Mouse (Mus musculus): ENCODE measurements around the gene Med18. TPM values are rescaled to one million over a fixed set of nuclear protein-coding genes. Genes with fewer than 3 reads are reported as not detected.

Gene Med18
- total and polyA plus RNA-seq, 3 experiments, result 8.1 to 20.9 (median 20.5) TPM

- H3K4me1 ChIP-seq (ENCODE audit: insufficient read depth, low read depth, low read length), result peaks cover 53% of the 10 kb centered on the region
- no peak for ATAC-seq (ENCODE audit: extremely low read depth, insufficient number of reproducible peaks, low FRiP score, poor library complexity, severe bottlenecking)
- no peaks in the 10 kb centered on the region for H3K9me3 ChIP-seq (replicated peaks)
- TF ChIP-seq TAL1 (conservative IDR thresholded peaks at IDR 0.05; ENCODE audit: low read depth, low read length), result no peak
- TF ChIP-seq POLR2AphosphoS5 (IDR thresholded peaks at IDR 0.05; ENCODE audit: insufficient replicate concordance, low read depth, low read length), result no peak
- no peak for TF ChIP-seq GATA2 (IDR thresholded peaks at IDR 0.05; ENCODE audit: borderline replicate concordance, low read depth, low read length)
- no peak for TF ChIP-seq GATA1 (IDR thresholded peaks at IDR 0.05; ENCODE audit: borderline replicate concordance, low read length)
- no peak for TF ChIP-seq CTCF (IDR thresholded peaks at IDR 0.05; ENCODE audit: low read depth, low read length)
- DNase-seq (ENCODE audit: low spot score), result no peak
- peaks cover 55% of the 10 kb centered on the region for H3K36me3 ChIP-seq (replicated peaks)
- no peaks in the 10 kb centered on the region for H3K27me3 ChIP-seq (ENCODE audit: insufficient read depth, low read length)
- H3K4me3 ChIP-seq (ENCODE audit: low read depth, low read length), result no peak overlapping the region; the same call in 1 of the 2 replicates
Measured at GRCm38 (mm10) chr4:132409587-132410229, 54.0 kb downstream of the Med18 start.

Other genes with a start within 250 kb of the Med18 start
- 16.8 and 25.4 TPM in 2 replicates for gene Gmeb1, start 202.3 kb downstream of the Med18 start, total RNA-seq (2014; fragmentation: Nextera tagmentation)
- 16.1 and 16.5 TPM in 2 replicates for gene Gmeb1, start 202.3 kb downstream of the Med18 start, total RNA-seq (2017)
- gene Gmeb1, start 202.3 kb downstream of the Med18 start, polyA plus RNA-seq (2012), result 13.5 and 19.2 TPM in 2 replicates
- 52.8 and 64.5 TPM in 2 replicates for gene Taf12, start 189.5 kb downstream of the Med18 start, total RNA-seq (2014; fragmentation: Nextera tagmentation)
- gene Taf12, start 189.5 kb downstream of the Med18 start, total RNA-seq (2017), result 48.7 and 63.3 TPM in 2 replicates
- 15.9 and 16.8 TPM in 2 replicates for gene Taf12, start 189.5 kb downstream of the Med18 start, polyA plus RNA-seq (2012)
- 1.4 TPM in 1 of 2 replicates, not detected in the other for gene Rab42, start 160.5 kb downstream of the Med18 start, total RNA-seq (2014; fragmentation: Nextera tagmentation)
- gene Rab42, start 160.5 kb downstream of the Med18 start, total RNA-seq (2017), result 0.52 TPM in 1 of 2 replicates, not detected in the other
- gene Rab42, start 160.5 kb downstream of the Med18 start, polyA plus RNA-seq (2012), result 0.95 and 1.0 TPM in 2 replicates
- gene Trnau1ap, start 134.4 kb downstream of the Med18 start, total RNA-seq (2014; fragmentation: Nextera tagmentation), result 21.6 and 22.8 TPM in 2 replicates
- 40.2 and 49.0 TPM in 2 replicates for gene Trnau1ap, start 134.4 kb downstream of the Med18 start, total RNA-seq (2017)
- 29.1 and 37.6 TPM in 2 replicates for gene Trnau1ap, start 134.4 kb downstream of the Med18 start, polyA plus RNA-seq (2012)
- 24.2 and 26.8 TPM in 2 replicates for gene Rcc1, start 110.3 kb downstream of the Med18 start, total RNA-seq (2014; fragmentation: Nextera tagmentation)
- 38.6 and 39.2 TPM in 2 replicates for gene Rcc1, start 110.3 kb downstream of the Med18 start, total RNA-seq (2017)
- gene Rcc1, start 110.3 kb downstream of the Med18 start, polyA plus RNA-seq (2012), result 70.0 and 86.0 TPM in 2 replicates
- 72.5 and 86.2 TPM in 2 replicates for gene Phactr4, start 41.4 kb downstream of the Med18 start, total RNA-seq (2014; fragmentation: Nextera tagmentation)
- 5.5 and 7.7 TPM in 2 replicates for gene Phactr4, start 41.4 kb downstream of the Med18 start, total RNA-seq (2017)
- 15.0 and 15.2 TPM in 2 replicates for gene Phactr4, start 41.4 kb downstream of the Med18 start, polyA plus RNA-seq (2012)
- gene Sesn2, start 46.6 kb upstream of the Med18 start, total RNA-seq (2014; fragmentation: Nextera tagmentation), result 51.6 and 51.8 TPM in 2 replicates
- gene Sesn2, start 46.6 kb upstream of the Med18 start, total RNA-seq (2017), result 7.5 and 8.4 TPM in 2 replicates
- gene Sesn2, start 46.6 kb upstream of the Med18 start, polyA plus RNA-seq (2012), result 38.4 and 41.0 TPM in 2 replicates
- gene Atpif1, start 69.7 kb upstream of the Med18 start, total RNA-seq (2014; fragmentation: Nextera tagmentation), result 797 and 914 TPM in 2 replicates
- gene Atpif1, start 69.7 kb upstream of the Med18 start, total RNA-seq (2017), result 868 and 1,005 TPM in 2 replicates
- gene Atpif1, start 69.7 kb upstream of the Med18 start, polyA plus RNA-seq (2012), result 155 and 240 TPM in 2 replicates
- gene Dnajc8, start 71.6 kb upstream of the Med18 start, total RNA-seq (2014; fragmentation: Nextera tagmentation), result 240 and 275 TPM in 2 replicates
- 329 and 337 TPM in 2 replicates for gene Dnajc8, start 71.6 kb upstream of the Med18 start, total RNA-seq (2017)
- 164 and 213 TPM in 2 replicates for gene Dnajc8, start 71.6 kb upstream of the Med18 start, polyA plus RNA-seq (2012)
- gene Ptafr, start 100.1 kb upstream of the Med18 start, total RNA-seq (2014; fragmentation: Nextera tagmentation), result not detected in 2 replicates
- gene Ptafr, start 100.1 kb upstream of the Med18 start, total RNA-seq (2017), result 2.0 and 2.1 TPM in 2 replicates
- 0.02 and 0.03 TPM in 2 replicates for gene Ptafr, start 100.1 kb upstream of the Med18 start, polyA plus RNA-seq (2012)
- gene Eya3, start 175.1 kb upstream of the Med18 start, total RNA-seq (2014; fragmentation: Nextera tagmentation), result 82.6 and 101 TPM in 2 replicates
- 31.0 and 35.0 TPM in 2 replicates for gene Eya3, start 175.1 kb upstream of the Med18 start, total RNA-seq (2017)
- gene Eya3, start 175.1 kb upstream of the Med18 start, polyA plus RNA-seq (2012), result 2.2 and 4.3 TPM in 2 replicates